Mouse (Mus musculus) cortical plate, adult 2 months (tissue): ENCODE results near the gene Xylt2. TPM values are rescaled to one million over a fixed set of nuclear protein-coding genes. Genes with fewer than 3 reads are reported as not detected.
A peak's percentile ranks its signal among the peaks of the same experiment; 100 is the strongest.

Experiments used
- H3K27ac ChIP-seq: fragments of 200-500 bp; 2 replicates; pipeline ENCODE4 v1.5.1; 2012; ENCODE audit warnings: low read length, control low read depth, inconsistent platforms; ENCODE audit not compliant: insufficient read depth
- H3K4me1 ChIP-seq: fragments of 200-500 bp; 2 replicates; pipeline ENCODE4 v1.6.1; 2011; ENCODE audit warnings: low read length; ENCODE audit not compliant: control insufficient read depth, insufficient read depth
- H3K4me3 ChIP-seq: fragments of 200-500 bp; 2 replicates; pipeline ENCODE4 v1.5.1; 2011; ENCODE audit warnings: mild to moderate bottlenecking, low read length, control low read depth; ENCODE audit not compliant: insufficient read depth
- CTCF ChIP-seq: fragments of 200-500 bp; IDR thresholded peaks from 2 replicates; pipeline ENCODE4 v1.5.1; 2011; ENCODE audit warnings: mild to moderate bottlenecking, control low read depth, low read length; ENCODE audit not compliant: insufficient read depth; ENCODE audit errors: extremely low read depth
- POLR2A ChIP-seq: fragments of 200-500 bp; IDR thresholded peaks from 2 replicates; pipeline ENCODE4 v1.6.1; 2011; ENCODE audit warnings: mild to moderate bottlenecking, low read length, control low read depth; ENCODE audit not compliant: insufficient read depth; ENCODE audit errors: extremely low read depth
- polyA plus RNA-seq: library from polyadenylated mRNA; depleted of rRNA; stranded (reverse); fragments of >200 nt; gene quantifications from 2 replicates; pipeline ENCODE4 v1.2.3, GENCODE M21; 2012

Gene Xylt2
- polyA plus RNA-seq, 1 experiment = 21.2 TPM

GRCm38 (mm10) chr11:94646457-94646856, 30.9 kb downstream of the Xylt2 start:
- Histone ChIP-seq H3K4me3 (no peak overlapping the region), H3K27ac (no peak overlapping the region), H3K4me1 (no peaks in the 10 kb centered on the region)
- no peak for TF ChIP-seq CTCF
- no peak for TF ChIP-seq POLR2A

GRCm38 (mm10) chr11:94644461-94645219, 32.7 kb downstream of the Xylt2 start:
- H3K27ac ChIP-seq = no peak overlapping the region
- TF ChIP-seq POLR2A (no peak), CTCF (no peak)
- H3K4me3 ChIP-seq = no peak overlapping the region

GRCm38 (mm10) chr11:94634431-94634830, 42.9 kb downstream of the Xylt2 start:
- Histone ChIP-seq H3K4me3 (no peak overlapping the region), H3K27ac (no peak overlapping the region), H3K4me1 (peaks cover 2% of the 10 kb centered on the region; the same call in 1 of the 2 replicates)
- no peak for TF ChIP-seq CTCF
- TF ChIP-seq POLR2A = no peak

More at GRCm38 (mm10) chr11:94644461-94645219, 32.7 kb downstream of the Xylt2 start:
- no peaks in the 10 kb centered on the region for H3K4me1 ChIP-seq

GRCm38 (mm10) chr11:94632988-94633387, 44.3 kb downstream of the Xylt2 start:
- Histone ChIP-seq H3K4me3 (no peak overlapping the region), H3K27ac (no peak overlapping the region), H3K4me1 (peaks cover 2% of the 10 kb centered on the region; the same call in 1 of the 2 replicates)
- TF ChIP-seq POLR2A (no peak), CTCF (no peak)

GRCm38 (mm10) chr11:94631969-94632368, 45.3 kb downstream of the Xylt2 start:
- no peak for TF ChIP-seq CTCF
- no peak for TF ChIP-seq POLR2A
- no peak overlapping the region for H3K27ac ChIP-seq
- peaks cover 2% of the 10 kb centered on the region; the same call in 1 of the 2 replicates for H3K4me1 ChIP-seq
- no peak overlapping the region for H3K4me3 ChIP-seq

GRCm38 (mm10) chr11:94630199-94631011, 46.9 kb downstream of the Xylt2 start:
- H3K4me1 ChIP-seq = peaks cover 2% of the 10 kb centered on the region; the same call in 1 of the 2 replicates
- H3K4me3 ChIP-seq = peak overlapping the region; percentile 91
- TF ChIP-seq CTCF (no peak), POLR2A (no peak)
- no peak overlapping the region for H3K27ac ChIP-seq

- Histone ChIP-seq H3K27ac (peak overlapping the region; percentile 36; the same call in 1 of the 2 replicates), H3K4me1 (peaks cover 2% of the 10 kb centered on the region; the same call in 1 of the 2 replicates), H3K4me3 (peak overlapping the region; percentile 91)
- no peak for TF ChIP-seq POLR2A
- no peak for TF ChIP-seq CTCF
Measured at GRCm38 (mm10) chr11:94629884-94630198, 47.5 kb downstream of the Xylt2 start.

GRCm38 (mm10) chr11:94629199-94629883, 48.0 kb downstream of the Xylt2 start, which contains the start of gene Lrrc59:
Gene Lrrc59, plus strand, starts transcription at chr11:94629767.
- Histone ChIP-seq H3K4me3 (peak within 1 kb of the TSS; percentile 91), H3K4me1 (peaks cover 2% of the 10 kb centered on the region; the same call in 1 of the 2 replicates), H3K27ac (peak within 1 kb of the TSS; percentile 36; the same call in 1 of the 2 replicates)
- TF ChIP-seq CTCF (peak; percentile 77), POLR2A (peak; percentile 52; the same call in 1 of the 2 replicates)

- no peak for TF ChIP-seq CTCF
- no peak for TF ChIP-seq POLR2A
- H3K4me3 ChIP-seq = no peak overlapping the region
- H3K27ac ChIP-seq = no peak overlapping the region
- no peaks in the 10 kb centered on the region for H3K4me1 ChIP-seq
Measured at GRCm38 (mm10) chr11:94622162-94622561, 55.2 kb downstream of the Xylt2 start.
